Comparison of ENCODE assay signal across 11 mouse cellular contexts in the genomic region with DNA sequence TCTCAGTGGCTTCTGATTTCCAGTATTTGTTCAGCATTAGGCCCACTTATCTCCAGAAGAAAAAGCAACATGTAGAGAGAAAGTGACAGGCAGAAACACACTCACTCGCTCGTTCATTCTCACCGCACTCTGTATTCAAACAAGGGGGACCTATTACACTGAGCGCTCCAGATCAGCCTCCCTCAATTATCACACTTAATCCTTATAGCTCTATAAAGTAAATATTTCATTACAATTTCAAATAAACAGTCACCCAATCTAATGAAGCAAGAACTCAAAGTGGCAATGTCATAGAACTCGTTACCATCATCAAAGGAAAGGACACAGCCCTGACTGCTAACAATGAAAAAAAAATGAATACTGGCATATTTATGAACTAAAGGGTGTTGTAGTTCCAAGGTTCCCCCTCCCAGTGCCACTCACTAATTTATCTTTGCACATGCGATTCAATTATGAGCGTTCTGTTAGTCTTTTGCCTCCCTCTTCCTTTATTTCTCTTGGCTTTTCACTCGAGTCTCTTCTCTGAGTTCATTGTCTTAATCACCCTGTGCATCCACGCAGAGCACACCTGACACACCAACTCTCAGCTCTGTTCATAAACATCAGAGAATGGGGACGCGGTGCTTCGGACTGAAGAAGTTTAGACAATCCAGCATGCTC.
DNase-seq lines count a peak whose midpoint lies in the region; ATAC-seq lines count a peak whose summit lies in the region.
"Had no signal": no experiment of that assay in that cellular context is flagged by ENCODE, and none has a peak within 500 bp of the region (broad histone marks: within the 10 kb centered on the region; RNA-seq: fewer than 3 reads in every experiment).

No protein-coding gene starts in this region.

- no peaks in the 10 kb centered on the region for H3K27me3 ChIP-seq in kidney, embryonic 15.5 days
- no peaks in the 10 kb centered on the region; the same call in 1 of the 2 replicates for H3K27me3 ChIP-seq in forebrain, embryonic 11.5 days (ENCODE audit: control insufficient read depth, insufficient read depth, low read length)
- no peaks in the 10 kb centered on the region for H3K27me3 ChIP-seq in hindbrain, embryonic 16.5 days (replicated peaks; ENCODE audit: control insufficient read depth, insufficient read depth, low read length)
- no peaks in the 10 kb centered on the region for H3K27me3 ChIP-seq in neural tube, embryonic 15.5 days (replicated peaks)
- H3K27me3 ChIP-seq: embryonic facial prominence, embryonic 13.5 days; limb, embryonic 15.5 days had no signal

- no peak for DNase-seq in kidney, postnatal 4 days
- no peak for DNase-seq in forebrain, embryonic 11.5 days (ENCODE audit: low spot score)
- DNase-seq in right cerebral cortex, postnatal 25 days: no peak
- no peak for DNase-seq in frontal cortex, postnatal 14 days (ENCODE audit: low spot score in 2 of 2)
- DNase-seq in left cerebral cortex, adult 18-20 months (ENCODE audit: low spot score in 2 of 2): no peak
- DNase-seq: gastrocnemius, adult 2 months had no signal

- peak overlapping the region; percentile 11; the same call in 1 of the 2 replicates for H3K4me2 ChIP-seq in kidney, embryonic 15.5 days
- peak overlapping the region; percentile 31; the same call in 1 of the 2 replicates for H3K4me2 ChIP-seq in forebrain, embryonic 11.5 days (ENCODE audit: low read depth, low read length, severe bottlenecking)
- H3K4me2 ChIP-seq in hindbrain, embryonic 16.5 days (ENCODE audit: low read length): peak overlapping the region; percentile 52
- peak overlapping the region; percentile 51 for H3K4me2 ChIP-seq in neural tube, embryonic 15.5 days
- H3K4me2 ChIP-seq: embryonic facial prominence, embryonic 13.5 days; limb, embryonic 15.5 days had no signal

- WGBS in kidney, embryonic 15.5 days: 38% methylated on average over 12 of the region's 12 CpGs
- 27% methylated on average over 12 of the region's 12 CpGs for WGBS in forebrain, embryonic 11.5 days
- 27% methylated on average over 12 of the region's 12 CpGs for WGBS in hindbrain, embryonic 16.5 days
- WGBS in neural tube, embryonic 15.5 days: 31% methylated on average over 12 of the region's 12 CpGs

- peaks cover 29% of the 10 kb centered on the region for H3K4me1 ChIP-seq in kidney, embryonic 15.5 days
- H3K4me1 ChIP-seq in forebrain, embryonic 11.5 days (replicated peaks; ENCODE audit: control insufficient read depth, insufficient read depth, low read length): peaks cover 14% of the 10 kb centered on the region
- peaks cover 20% of the 10 kb centered on the region for H3K4me1 ChIP-seq in hindbrain, embryonic 16.5 days (ENCODE audit: control insufficient read depth, insufficient read depth, low read depth, low read length)
- peaks cover 21% of the 10 kb centered on the region for H3K4me1 ChIP-seq in neural tube, embryonic 15.5 days
- H3K4me1 ChIP-seq: limb, embryonic 15.5 days had no signal

- H3K27ac ChIP-seq in kidney, embryonic 15.5 days: peak overlapping the region; percentile 78
- H3K27ac ChIP-seq in forebrain, embryonic 11.5 days (ENCODE audit: low read depth, low read length): peak overlapping the region; percentile 68; the same call in 1 of the 2 replicates
- H3K27ac ChIP-seq in hindbrain, embryonic 16.5 days (ENCODE audit: low read depth, low read length): peak overlapping the region; percentile 9; the same call in 1 of the 2 replicates
- H3K27ac ChIP-seq in neural tube, embryonic 15.5 days (replicated peaks): peak overlapping the region; percentile 45; the same call in 1 of the 2 replicates
- H3K27ac ChIP-seq: embryonic facial prominence, embryonic 13.5 days; gastrocnemius, adult 2 months; limb, embryonic 15.5 days had no signal

- H3K9ac ChIP-seq in kidney, embryonic 15.5 days: no peak overlapping the region
- no peak overlapping the region for H3K9ac ChIP-seq in forebrain, embryonic 11.5 days (ENCODE audit: low read length)
- H3K9ac ChIP-seq in hindbrain, embryonic 16.5 days (ENCODE audit: low read depth, low read length): no peak overlapping the region
- H3K9ac ChIP-seq in neural tube, embryonic 15.5 days (replicated peaks): 0 out of 2 replicates have a peak overlapping the region, but pooled peaks have one; percentile 17
- H3K9ac ChIP-seq: embryonic facial prominence, embryonic 13.5 days; limb, embryonic 15.5 days had no signal

- no peak overlapping the region for H3K4me3 ChIP-seq in kidney, embryonic 15.5 days (replicated peaks)
- no peak overlapping the region for H3K4me3 ChIP-seq in forebrain, embryonic 11.5 days (ENCODE audit: low read depth, low read length)
- H3K4me3 ChIP-seq in hindbrain, embryonic 16.5 days (ENCODE audit: low read length): peak overlapping the region; percentile 26
- H3K4me3 ChIP-seq in neural tube, embryonic 15.5 days (replicated peaks): peak overlapping the region; percentile 19
- H3K4me3 ChIP-seq: embryonic facial prominence, embryonic 13.5 days; gastrocnemius, adult 2 months; limb, embryonic 15.5 days had no signal

- ATAC-seq in kidney, embryonic 15.5 days (replicated peaks; ENCODE audit: low FRiP score): no peak
- peak; percentile 82 for ATAC-seq in forebrain, embryonic 11.5 days (replicated peaks; ENCODE audit: low FRiP score)
- peak; percentile 69 for ATAC-seq in hindbrain, embryonic 16.5 days
- peak; percentile 51; the same call in 1 of the 2 replicates for ATAC-seq in neural tube, embryonic 15.5 days (ENCODE audit: low FRiP score)

- no peaks in the 10 kb centered on the region for H3K9me3 ChIP-seq in kidney, embryonic 15.5 days (replicated peaks)
- H3K9me3 ChIP-seq in forebrain, embryonic 11.5 days (ENCODE audit: control insufficient read depth, low read length): no peaks in the 10 kb centered on the region
- no peaks in the 10 kb centered on the region for H3K9me3 ChIP-seq in hindbrain, embryonic 16.5 days (ENCODE audit: control insufficient read depth, low read length)
- H3K9me3 ChIP-seq in neural tube, embryonic 15.5 days (replicated peaks): no peaks in the 10 kb centered on the region
- H3K9me3 ChIP-seq: embryonic facial prominence, embryonic 13.5 days; limb, embryonic 15.5 days had no signal

- H3K36me3 ChIP-seq in kidney, embryonic 15.5 days: no peaks in the 10 kb centered on the region
- no peaks in the 10 kb centered on the region for H3K36me3 ChIP-seq in forebrain, embryonic 11.5 days (ENCODE audit: control insufficient read depth, insufficient read depth, low read length)
- H3K36me3 ChIP-seq in hindbrain, embryonic 16.5 days (ENCODE audit: control insufficient read depth, insufficient read depth, low read length): no peaks in the 10 kb centered on the region
- no peaks in the 10 kb centered on the region for H3K36me3 ChIP-seq in neural tube, embryonic 15.5 days
- H3K36me3 ChIP-seq: embryonic facial prominence, embryonic 13.5 days; limb, embryonic 15.5 days had no signal

Comparison
In these comparisons a context has a peak if more than half of its experiments do, and no peak if none do; other contexts are left out.
1. H3K27ac ChIP-seq: peak in every context shown above with its lines; median percentile 78 in kidney, embryonic 15.5 days; 68 in forebrain, embryonic 11.5 days; 45 in neural tube, embryonic 15.5 days; 9 in hindbrain, embryonic 16.5 days.
2. H3K4me3 ChIP-seq: peak in hindbrain, embryonic 16.5 days (single experiment) and neural tube, embryonic 15.5 days (single experiment); none in kidney, embryonic 15.5 days (single experiment) and forebrain, embryonic 11.5 days (single experiment).
3. Peak in every context shown above with its lines, with median percentiles within 50 percentile points of each other: H3K4me2 ChIP-seq.